Mouse (Mus musculus): ENCODE results near the gene C530025M09Rik. TPM values are rescaled to one million over a fixed set of nuclear protein-coding genes. Genes with fewer than 3 reads are reported as not detected.

Gene C530025M09Rik
- polyA plus RNA-seq, 1 experiment from 2014 or later: not detected

- Histone ChIP-seq H3K9me3 (no peaks in the 10 kb centered on the region), H3K4me2 (peak overlapping the region; percentile 97), H3K4me3 (peak overlapping the region; percentile 55; the same call in 1 of the 2 replicates), H3K27me3 (peaks cover 41% of the 10 kb centered on the region), H3K36me3 (no peaks in the 10 kb centered on the region), H3K27ac (no peak overlapping the region), H3K9ac (no peak overlapping the region), H3K4me1 (peaks cover 26% of the 10 kb centered on the region)
- 14% methylated on average over 5 of the region's 5 CpGs for WGBS
- ATAC-seq (ENCODE audit: insufficient number of reproducible peaks, low FRiP score, low TSS enrichment, low read depth): no peak
Observed at GRCm38 (mm10) chr2:149832301-149832700, 1.3 kb upstream of the C530025M09Rik start.

DNA sequence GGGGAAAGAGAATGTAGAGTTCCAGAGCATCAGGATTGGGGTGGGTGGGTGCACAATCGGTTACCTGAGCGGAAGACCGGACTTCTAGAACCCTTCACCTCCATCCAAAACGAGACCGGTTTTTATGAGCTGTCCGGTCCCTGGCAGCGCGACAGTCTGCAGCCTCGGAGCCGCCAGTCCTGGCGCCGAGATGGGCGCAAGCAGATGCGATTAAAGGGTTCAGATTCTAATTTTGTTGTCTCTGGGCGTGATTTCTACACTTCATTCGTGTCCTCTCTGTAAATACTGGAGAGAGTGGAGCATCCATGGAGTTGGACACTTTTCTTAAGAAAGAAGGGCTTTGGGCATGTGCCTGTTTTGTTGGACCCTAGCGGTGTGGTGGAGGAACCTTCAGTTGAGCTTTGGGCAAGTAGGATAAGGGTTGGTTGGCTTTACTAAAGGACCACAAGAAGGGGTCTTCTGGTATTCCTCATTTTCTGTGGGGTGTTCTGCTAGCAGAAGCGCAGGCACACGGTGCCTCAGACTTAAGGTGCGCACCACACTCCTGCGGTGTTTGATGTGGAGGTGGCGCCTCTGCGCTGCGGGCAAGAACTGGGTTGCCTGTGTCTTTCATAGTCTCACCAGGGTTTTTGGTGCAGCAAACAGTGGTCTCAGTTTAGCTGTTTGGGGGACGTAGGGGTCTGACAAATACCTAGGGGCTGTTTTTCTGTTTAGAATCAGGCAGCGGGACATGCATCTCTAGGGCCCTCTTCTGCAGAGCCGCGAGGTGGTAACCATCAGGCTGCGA is 639 bp upstream of the C530025M09Rik start:
- H3K4me2 ChIP-seq: peak overlapping the region; percentile 97
- H3K27me3 ChIP-seq: peaks cover 41% of the 10 kb centered on the region
- ATAC-seq (ENCODE audit: insufficient number of reproducible peaks, low FRiP score, low TSS enrichment, low read depth): no peak
- H3K9me3 ChIP-seq: no peaks in the 10 kb centered on the region
- H3K36me3 ChIP-seq: no peaks in the 10 kb centered on the region
- peak overlapping the region; percentile 15; the same call in 1 of the 2 replicates for H3K9ac ChIP-seq
- peak overlapping the region; percentile 55 for H3K4me3 ChIP-seq
- WGBS: 2% methylated on average over 29 of the region's 29 CpGs
- peaks cover 26% of the 10 kb centered on the region for H3K4me1 ChIP-seq
- H3K27ac ChIP-seq: no peak overlapping the region

DNA sequence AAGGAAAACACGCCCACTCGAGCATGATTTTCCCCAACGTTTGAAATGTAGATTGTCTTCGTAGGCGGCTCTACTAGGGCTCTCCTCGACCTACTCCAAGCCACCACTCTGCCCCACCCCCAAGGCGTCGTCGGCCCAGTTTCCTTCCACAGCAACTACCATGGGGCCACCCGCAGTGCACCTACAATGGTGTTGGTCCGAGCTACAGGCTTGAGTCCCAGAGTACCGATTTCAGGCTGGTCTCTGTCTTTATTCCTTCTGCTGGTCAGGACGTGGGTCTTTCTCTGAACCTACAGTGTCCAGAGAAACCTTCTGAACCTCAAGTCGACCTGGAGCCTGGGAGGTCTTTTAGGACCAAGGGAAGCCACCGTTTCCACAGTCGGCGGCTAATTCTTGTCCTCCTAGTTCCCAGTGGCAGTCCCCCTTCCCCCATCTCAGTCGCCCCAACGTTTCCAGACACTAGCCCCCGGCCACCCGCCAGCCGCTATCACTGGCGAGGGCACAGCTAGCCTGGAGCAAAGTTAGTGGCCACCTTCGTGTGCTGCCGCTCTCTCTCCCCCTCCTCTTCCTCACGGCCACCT is 968 bp downstream of the C530025M09Rik start:
- 2% methylated on average over 26 of the region's 26 CpGs for WGBS
- H3K4me2 ChIP-seq: peak overlapping the region; percentile 97
- no peaks in the 10 kb centered on the region for H3K9me3 ChIP-seq
- H3K4me1 ChIP-seq: peaks cover 26% of the 10 kb centered on the region
- peaks cover 41% of the 10 kb centered on the region for H3K27me3 ChIP-seq
- H3K9ac ChIP-seq: peak overlapping the region; percentile 15; the same call in 1 of the 2 replicates
- ATAC-seq (ENCODE audit: insufficient number of reproducible peaks, low FRiP score, low TSS enrichment, low read depth): 0 out of 2 replicates have a peak, but pooled peaks have one; percentile 36
- H3K36me3 ChIP-seq: no peaks in the 10 kb centered on the region
- H3K4me3 ChIP-seq: peak overlapping the region; percentile 55
- H3K27ac ChIP-seq: no peak overlapping the region

- Histone ChIP-seq H3K4me1 (peaks cover 26% of the 10 kb centered on the region), H3K36me3 (no peaks in the 10 kb centered on the region), H3K9me3 (no peaks in the 10 kb centered on the region), H3K27me3 (peaks cover 41% of the 10 kb centered on the region), H3K9ac (no peak within 1 kb of the TSS), H3K4me3 (peak within 1 kb of the TSS; percentile 55), H3K4me2 (peak within 1 kb of the TSS; percentile 97), H3K27ac (no peak within 1 kb of the TSS)
- no peak for ATAC-seq (ENCODE audit: insufficient number of reproducible peaks, low FRiP score, low TSS enrichment, low read depth)
- 77% methylated on average over 2 of the region's 2 CpGs for WGBS
Observed at GRCm38 (mm10) chr2:149828911-149829310, 2.1 kb downstream of the C530025M09Rik start, which contains the start of gene Syndig1. Syndig1 (plus strand) TSS chr2:149829211.

GRCm38 (mm10) chr2:149820201-149820600 is 10.8 kb downstream of the C530025M09Rik start:
- no peaks in the 10 kb centered on the region for H3K36me3 ChIP-seq
- no peak overlapping the region for H3K4me3 ChIP-seq
- no peak overlapping the region for H3K4me2 ChIP-seq
- no peak overlapping the region for H3K27ac ChIP-seq
- no peaks in the 10 kb centered on the region for H3K9me3 ChIP-seq
- H3K4me1 ChIP-seq: no peaks in the 10 kb centered on the region
- no peaks in the 10 kb centered on the region for H3K27me3 ChIP-seq
- ATAC-seq (ENCODE audit: insufficient number of reproducible peaks, low FRiP score, low TSS enrichment, low read depth): no peak
- H3K9ac ChIP-seq: no peak overlapping the region
- 34% methylated on average over 2 of the region's 2 CpGs for WGBS

DNA sequence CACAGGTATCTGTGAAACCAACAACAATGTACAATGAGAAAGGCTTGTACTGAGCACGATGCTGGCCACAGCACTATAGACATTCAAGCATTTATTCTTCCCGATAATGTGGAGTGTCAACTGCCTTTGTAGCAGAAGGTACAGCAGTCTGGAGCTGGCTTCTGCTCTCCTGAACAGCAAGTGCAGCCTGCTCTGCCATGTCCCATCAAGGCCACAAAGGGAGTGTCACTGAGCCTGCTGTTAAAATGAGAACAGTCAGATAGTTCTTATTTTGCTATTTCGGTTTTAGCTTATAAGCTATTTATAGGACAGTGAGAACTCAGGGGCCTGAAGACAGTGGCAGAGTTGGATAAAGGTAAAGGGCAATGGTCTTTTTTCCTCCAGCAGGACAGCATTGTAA is 11.3 kb downstream of the C530025M09Rik start:
- no peaks in the 10 kb centered on the region for H3K36me3 ChIP-seq
- no peak overlapping the region for H3K4me3 ChIP-seq
- no peaks in the 10 kb centered on the region for H3K27me3 ChIP-seq
- H3K27ac ChIP-seq: no peak overlapping the region
- no peak overlapping the region for H3K9ac ChIP-seq
- no peak for ATAC-seq (ENCODE audit: insufficient number of reproducible peaks, low FRiP score, low TSS enrichment, low read depth)
- no peak overlapping the region for H3K4me2 ChIP-seq
- WGBS: 89% methylated on average over 3 of the region's 3 CpGs
- H3K4me1 ChIP-seq: no peaks in the 10 kb centered on the region
- H3K9me3 ChIP-seq: no peaks in the 10 kb centered on the region

GRCm38 (mm10) chr2:149818395-149818794 is 12.6 kb downstream of the C530025M09Rik start:
- WGBS: 66% methylated on average over 3 of the region's 3 CpGs
- ATAC-seq (ENCODE audit: insufficient number of reproducible peaks, low FRiP score, low TSS enrichment, low read depth): no peak
- H3K27ac ChIP-seq: no peak overlapping the region

DNA sequence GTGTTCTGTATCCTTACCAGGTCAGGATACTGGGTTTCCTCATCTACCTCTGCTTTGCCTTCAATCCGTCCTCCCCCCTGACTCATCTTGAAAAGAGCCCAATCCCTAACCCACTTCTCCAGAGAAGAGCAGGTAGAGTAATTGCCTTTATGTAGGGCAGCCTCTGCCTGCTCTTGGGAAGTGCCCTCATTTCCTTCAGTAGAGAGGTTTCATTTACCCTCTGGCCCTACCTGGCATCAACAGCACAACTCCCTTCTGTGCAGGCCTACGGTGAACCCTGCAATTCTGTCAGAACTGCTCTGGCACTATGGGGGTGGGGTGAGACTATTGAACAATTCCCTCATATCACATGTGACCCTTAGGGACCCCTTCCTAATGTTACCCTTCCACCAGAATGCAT is 18.1 kb downstream of the C530025M09Rik start:
- Histone ChIP-seq H3K27ac (no peak overlapping the region), H3K4me1 (no peaks in the 10 kb centered on the region), H3K27me3 (no peaks in the 10 kb centered on the region), H3K4me3 (no peak overlapping the region), H3K36me3 (no peaks in the 10 kb centered on the region), H3K4me2 (no peak overlapping the region), H3K9ac (no peak overlapping the region), H3K9me3 (no peaks in the 10 kb centered on the region)
- 77% methylated on average over 2 of the region's 2 CpGs for WGBS
- no peak for ATAC-seq (ENCODE audit: insufficient number of reproducible peaks, low FRiP score, low TSS enrichment, low read depth)

More at GRCm38 (mm10) chr2:149818395-149818794, 12.6 kb downstream of the C530025M09Rik start:
- no peaks in the 10 kb centered on the region for H3K4me1 ChIP-seq
- no peaks in the 10 kb centered on the region for H3K9me3 ChIP-seq
- H3K4me3 ChIP-seq: no peak overlapping the region
- no peak overlapping the region for H3K9ac ChIP-seq
- H3K4me2 ChIP-seq: no peak overlapping the region
- no peaks in the 10 kb centered on the region for H3K27me3 ChIP-seq
- H3K36me3 ChIP-seq: no peaks in the 10 kb centered on the region

- Histone ChIP-seq H3K4me2 (no peak overlapping the region), H3K4me1 (no peaks in the 10 kb centered on the region), H3K27ac (no peak overlapping the region), H3K36me3 (no peaks in the 10 kb centered on the region), H3K27me3 (no peaks in the 10 kb centered on the region), H3K9ac (no peak overlapping the region), H3K4me3 (no peak overlapping the region), H3K9me3 (no peaks in the 10 kb centered on the region)
- ATAC-seq (ENCODE audit: insufficient number of reproducible peaks, low FRiP score, low TSS enrichment, low read depth): no peak
- WGBS: 93% methylated on average over 2 of the region's 2 CpGs
Observed at GRCm38 (mm10) chr2:149805256-149805655, 25.8 kb downstream of the C530025M09Rik start.

DNA sequence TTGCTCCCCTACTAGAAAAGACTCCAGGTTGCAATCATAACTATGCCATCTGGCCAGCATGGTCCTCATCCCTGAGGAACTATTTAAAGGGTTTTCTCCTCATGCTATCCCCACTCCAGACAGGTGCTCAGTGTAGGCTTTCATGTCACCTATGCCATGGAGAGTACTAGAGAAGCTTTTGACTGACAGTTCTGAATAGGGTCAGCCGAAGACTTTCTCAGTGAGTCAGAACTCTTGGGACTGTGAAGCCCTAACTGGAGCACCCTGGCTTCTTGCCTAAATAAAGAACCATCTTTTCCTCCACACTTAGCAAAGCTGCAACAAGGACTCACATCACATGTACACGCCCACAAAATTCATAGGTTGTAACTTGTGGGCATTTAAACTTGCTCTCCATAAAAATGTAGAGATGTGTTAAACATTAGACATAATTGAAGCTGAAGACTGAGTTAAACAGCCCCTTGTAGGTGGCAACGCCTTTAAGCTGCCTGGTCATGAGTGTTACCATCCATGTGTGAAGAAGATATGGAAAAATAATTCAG is 26.3 kb downstream of the C530025M09Rik start:
- Histone ChIP-seq H3K9me3 (no peaks in the 10 kb centered on the region), H3K4me1 (no peaks in the 10 kb centered on the region), H3K27me3 (no peaks in the 10 kb centered on the region), H3K9ac (no peak overlapping the region), H3K4me3 (no peak overlapping the region), H3K4me2 (no peak overlapping the region), H3K27ac (no peak overlapping the region), H3K36me3 (no peaks in the 10 kb centered on the region)
- no peak for ATAC-seq (ENCODE audit: insufficient number of reproducible peaks, low FRiP score, low TSS enrichment, low read depth)
- 79% methylated on average over 3 of the region's 3 CpGs for WGBS

DNA sequence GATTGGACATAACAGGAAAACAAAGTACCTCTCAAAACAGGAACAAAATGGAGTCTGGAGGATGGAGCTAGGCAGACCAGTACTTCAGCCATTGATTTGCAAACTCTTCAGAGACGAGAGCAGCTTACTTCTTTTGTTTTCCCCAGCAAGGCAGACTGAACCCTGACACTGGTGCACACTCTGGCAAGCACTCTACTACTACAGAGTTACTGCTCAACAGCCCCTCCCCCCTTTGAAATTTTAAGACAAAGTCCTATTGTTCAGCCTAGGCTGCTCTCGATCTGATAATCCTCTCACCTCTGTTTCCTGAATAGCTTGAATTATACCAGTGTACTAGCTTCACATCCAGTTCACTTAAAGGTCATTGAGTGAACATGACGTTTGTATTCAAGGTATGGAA is 32.4 kb downstream of the C530025M09Rik start:
- WGBS: 26% methylated on average over 3 of the region's 3 CpGs
- H3K27me3 ChIP-seq: no peaks in the 10 kb centered on the region
- no peak overlapping the region for H3K27ac ChIP-seq
- ATAC-seq (ENCODE audit: insufficient number of reproducible peaks, low FRiP score, low TSS enrichment, low read depth): no peak
- no peak overlapping the region for H3K4me3 ChIP-seq
- H3K9me3 ChIP-seq: no peaks in the 10 kb centered on the region
- no peaks in the 10 kb centered on the region for H3K4me1 ChIP-seq
- no peak overlapping the region for H3K4me2 ChIP-seq
- H3K36me3 ChIP-seq: no peaks in the 10 kb centered on the region
- no peak overlapping the region for H3K9ac ChIP-seq
